In genomic region chr15:100038470-100038971, GRCm38 (mm10) we compare ENCODE assay signal across 8 mouse cellular contexts. TPM values are rescaled to one million over a fixed set of nuclear protein-coding genes. Genes with fewer than 3 reads are reported as not detected.
DNase-seq lines count a peak whose midpoint lies in the region; ATAC-seq and TF ChIP-seq lines count a peak whose summit lies in the region.

Gene Dip2b, plus strand, starts transcription at chr15:100038664.

- H3K4me1 ChIP-seq in lung, embryonic 15.5 days: peaks cover 28% of the 10 kb centered on the region
- peaks cover 12% of the 10 kb centered on the region for H3K4me1 ChIP-seq in olfactory bulb, adult 2 months (ENCODE audit: control insufficient read depth, insufficient read depth, low read length)
- H3K4me1 ChIP-seq in thymus, adult 2 months (replicated peaks; ENCODE audit: control insufficient read depth, insufficient read depth, low read length): peaks cover 12% of the 10 kb centered on the region

- peak; percentile 76 for TF ChIP-seq POLR2A in olfactory bulb, adult 2 months (IDR thresholded peaks at IDR 0.05; ENCODE audit: insufficient read depth, low read depth, low read length)
- TF ChIP-seq POLR2A in thymus, adult 2 months (IDR thresholded peaks at IDR 0.05; ENCODE audit: control insufficient read depth, extremely low read depth, insufficient read depth, low read length, poor library complexity): peak; percentile 70

- peak within 1 kb of the TSS; percentile 84 for H3K4me2 ChIP-seq in lung, embryonic 15.5 days

- peak within 1 kb of the TSS; percentile 94 for H3K27ac ChIP-seq in lung, embryonic 15.5 days
- H3K27ac ChIP-seq in olfactory bulb, adult 2 months (ENCODE audit: insufficient read depth, low read depth, low read length): peak within 1 kb of the TSS; percentile 93
- H3K27ac ChIP-seq in thymus, adult 2 months (ENCODE audit: control insufficient read depth, insufficient read depth, low read length): peak within 1 kb of the TSS; percentile 36

- H3K9me3 ChIP-seq in lung, embryonic 15.5 days: no peaks in the 10 kb centered on the region

- peak within 1 kb of the TSS; percentile 86 for H3K9ac ChIP-seq in lung, embryonic 15.5 days

- H3K36me3 ChIP-seq in lung, embryonic 15.5 days: no peaks in the 10 kb centered on the region
- H3K36me3 ChIP-seq in thymus, adult 2 months (ENCODE audit: control insufficient read depth, insufficient read depth, low read length): no peaks in the 10 kb centered on the region

- peak; percentile 99 for DNase-seq in MN1 (ENCODE audit: low spot score)
- DNase-seq in cerebellum, adult 8-10 months: peak; percentile 99
- DNase-seq in forelimb bud, embryonic 11.5 days (ENCODE audit: low read depth, low spot score): peak; percentile 91
- DNase-seq in layer of hippocampus, adult 9-10 months (ENCODE audit: low spot score): peak; percentile 75
- peak; percentile 97 for DNase-seq in thymus, adult 2 months

- peak; percentile 86 for TF ChIP-seq CTCF in olfactory bulb, adult 2 months (IDR thresholded peaks at IDR 0.05; ENCODE audit: insufficient read depth, low read depth, low read length)
- peak; percentile 97 for TF ChIP-seq CTCF in thymus, adult 2 months (IDR thresholded peaks at IDR 0.05; ENCODE audit: borderline replicate concordance, control insufficient read depth, extremely low read depth, insufficient read depth, low read length, poor library complexity)

- ATAC-seq in hematopoietic stem cell, adult 5-6 weeks (replicated peaks in 1 of 2; ENCODE audit: insufficient read depth in 1 of 2, low FRiP score in 2 of 2, low TSS enrichment in 1 of 2, low read depth in 1 of 2, poor library complexity in 2 of 2, severe bottlenecking in 2 of 2): peak; percentile 60 to 73
- ATAC-seq in lung, embryonic 15.5 days (ENCODE audit: borderline replicate concordance, extremely low read depth, low FRiP score, low TSS enrichment): peak; percentile 90

- peak within 1 kb of the TSS; percentile 81 for H3K4me3 ChIP-seq in lung, embryonic 15.5 days
- peak within 1 kb of the TSS; percentile 87 for H3K4me3 ChIP-seq in olfactory bulb, adult 2 months (ENCODE audit: insufficient read depth, low read depth, low read length)
- H3K4me3 ChIP-seq in thymus, adult 2 months (ENCODE audit: control insufficient read depth, insufficient read depth, low read length): peak within 1 kb of the TSS; percentile 54

- no peaks in the 10 kb centered on the region for H3K27me3 ChIP-seq in lung, embryonic 15.5 days
- H3K27me3 ChIP-seq in thymus, adult 2 months (ENCODE audit: control insufficient read depth, insufficient read depth, low read length): no peaks in the 10 kb centered on the region; the same call in 1 of the 2 replicates

- under 1% methylated on average over 52 of the region's 68 CpGs for WGBS in lung, embryonic 15.5 days
- WGBS in olfactory bulb, adult 2 months: under 1% methylated on average over 63 of the region's 68 CpGs
- WGBS in thymus, adult 2 months: 1% methylated on average over 67 of the region's 68 CpGs

RNA-seq across cellular contexts. Expression of gene Dip2b, which starts in this region (rescaled TPM):
- total RNA-seq in hematopoietic stem cell, adult 5-6 weeks (2017): 14.4 and 19.8 TPM in 2 replicates
- 9.1 and 10.5 TPM in 2 replicates for polyA plus RNA-seq in lung, embryonic 15.5 days (2015; fragmentation: Nextera tagmentation; extraction: Ambion mirVana)
- polyA plus RNA-seq in olfactory bulb, adult 2 months (2012; ENCODE audit: insufficient read depth, insufficient read length, low replicate concordance, missing spikeins): 51.2 TPM in 1 of 2 replicates, not detected in the other
- polyA plus RNA-seq in thymus, adult 2 months (2012; rRNA removed): 18.1 and 22.2 TPM in 2 replicates

Comparison
In these comparisons a context has a peak if more than half of its experiments do, and no peak if none do; other contexts are left out.
1. Peak in every context shown above with its lines: DNase-seq, ATAC-seq, H3K4me3 ChIP-seq and H3K27ac ChIP-seq.
2. H3K27ac ChIP-seq: peak in every context shown above with its lines; median percentile 94 in lung, embryonic 15.5 days; 93 in olfactory bulb, adult 2 months; 36 in thymus, adult 2 months.